In genomic region chr10:81365672-81366476, GRCm38 (mm10) we compare ENCODE assay signal across 8 mouse cellular contexts. TPM values are rescaled to one million over a fixed set of nuclear protein-coding genes. Genes with fewer than 3 reads are reported as not detected.
DNase-seq lines count a peak whose midpoint lies in the region; ATAC-seq and TF ChIP-seq lines count a peak whose summit lies in the region.

4930404N11Rik (minus strand) TSS chr10:81365816.

- peak within 1 kb of the TSS; percentile 78 for H3K27ac ChIP-seq in heart, embryonic 10.5 days
- H3K27ac ChIP-seq in hindbrain, embryonic 13.5 days: peak within 1 kb of the TSS; percentile 26; the same call in 1 of the 2 replicates

- H3K9ac ChIP-seq in hindbrain, embryonic 13.5 days: peak within 1 kb of the TSS; percentile 63

- H3K4me3 ChIP-seq in heart, embryonic 10.5 days: peak within 1 kb of the TSS; percentile 64
- peak within 1 kb of the TSS; percentile 30; the same call in 1 of the 2 replicates for H3K4me3 ChIP-seq in hindbrain, embryonic 13.5 days

- no peak for TF ChIP-seq POLR2A in brain, embryonic 14.5 days (IDR thresholded peaks at IDR 0.05; ENCODE audit: borderline replicate concordance, extremely low read depth, insufficient read depth, insufficient read length, poor library complexity, severe bottlenecking)

- H3K27me3 ChIP-seq in heart, embryonic 10.5 days (ENCODE audit: insufficient read depth, poor library complexity, severe bottlenecking): peaks cover 35% of the 10 kb centered on the region
- peaks cover 34% of the 10 kb centered on the region for H3K27me3 ChIP-seq in hindbrain, embryonic 13.5 days

- no peaks in the 10 kb centered on the region for H3K9me3 ChIP-seq in heart, embryonic 10.5 days
- H3K9me3 ChIP-seq in hindbrain, embryonic 13.5 days: no peaks in the 10 kb centered on the region

- peaks cover 62% of the 10 kb centered on the region for H3K36me3 ChIP-seq in heart, embryonic 10.5 days
- H3K36me3 ChIP-seq in hindbrain, embryonic 13.5 days: peaks cover 65% of the 10 kb centered on the region

- WGBS in heart, embryonic 10.5 days: 31% methylated on average over 12 of the region's 12 CpGs
- WGBS in hindbrain, embryonic 13.5 days: 18% methylated on average over 12 of the region's 12 CpGs

- DNase-seq in heart, embryonic 10.5 days (ENCODE audit: low spot score): no peak
- no peak for DNase-seq in heart, adult 18-20 months
- peak; percentile 47 for DNase-seq in brain, embryonic 14.5 days (ENCODE audit: low read depth)
- DNase-seq in layer of hippocampus, adult 9-10 months (ENCODE audit: low spot score): no peak
- no peak for DNase-seq in gastrocnemius, adult 8-10 months (ENCODE audit: low spot score in 2 of 2)
- no peak for DNase-seq in adrenal gland, postnatal 10 days

- TF ChIP-seq CTCF in brain, embryonic 14.5 days (IDR thresholded peaks at IDR 0.05; ENCODE audit: borderline replicate concordance, extremely low read depth, insufficient read depth, insufficient read length): no peak

- H3K4me1 ChIP-seq in heart, embryonic 10.5 days: peaks cover 76% of the 10 kb centered on the region
- H3K4me1 ChIP-seq in hindbrain, embryonic 13.5 days (replicated peaks): peaks cover 42% of the 10 kb centered on the region

- H3K4me2 ChIP-seq in hindbrain, embryonic 13.5 days: peak within 1 kb of the TSS; percentile 52

- no peak; the same call in 1 of the 2 replicates for ATAC-seq in hindbrain, embryonic 13.5 days (ENCODE audit: low FRiP score)
- peak; percentile 9 for ATAC-seq in megakaryocyte progenitor cell, adult 5-6 weeks (replicated peaks; ENCODE audit: poor library complexity)

RNA-seq across cellular contexts. Expression of gene 4930404N11Rik, which starts in this region (rescaled TPM):
- 1.1 and 1.4 TPM in 2 replicates for polyA plus RNA-seq in heart, embryonic 10.5 days (2016; fragmentation: Nextera tagmentation; extraction: Ambion mirVana)
- total RNA-seq in heart, adult 18-20 months (2021): under 1 TPM; 0.45 to 0.51 TPM
- 0.19 and 0.25 TPM in 2 replicates for polyA plus RNA-seq in brain, embryonic 14.5 days (2012; rRNA removed)
- 1.0 and 1.1 TPM in 2 replicates for polyA plus RNA-seq in hindbrain, embryonic 13.5 days (2015; fragmentation: Nextera tagmentation; extraction: Ambion mirVana)
- total RNA-seq in megakaryocyte progenitor cell, adult 5-6 weeks (2015): 0.59 and 0.99 TPM in 2 replicates
- 0.92 and 2.2 TPM in 2 replicates for total RNA-seq in megakaryocyte progenitor cell, adult 5-6 weeks (2017)
- total RNA-seq in gastrocnemius, adult 8-10 months (2022): under 1 TPM; 0.22 to 0.68 (median 0.60) TPM
- total RNA-seq in adrenal gland, postnatal 10 days (2021): 1 to 10 TPM; 1.1 to 2.3 TPM

Comparison
In these comparisons a context has a peak if more than half of its experiments do, and no peak if none do; other contexts are left out.
1. Peak in DNase-seq in brain, embryonic 14.5 days; RNA of the gene not detected or under 1 TPM.